Mouse (Mus musculus) adrenal gland, adult 18-20 months (tissue): ENCODE data around the gene Lpin1. TPM values are rescaled to one million over a fixed set of nuclear protein-coding genes. Genes with fewer than 3 reads are reported as not detected.

ENCODE experiments used
- DNase-seq, 2 experiments: peaks; one replicate each; pipeline ENCODE4 v3.0.0; 2021 to 2022; ENCODE audit warnings: low spot score in 2 of 2
- long read RNA-seq, 2 experiments: library from polyadenylated mRNA; stranded (forward); transcript quantifications; one replicate each; pipeline ENCODE4 v2.0.0; 2021
- total RNA-seq, 2 experiments: library from RNA; stranded (reverse); gene quantifications; 1 replicate in 1 of 2; 2 replicates in 1 of 2; pipeline ENCODE4 v1.2.3; 2021

Gene Lpin1
- total RNA-seq = 100 to 1,000 TPM in 1 of 2 experiments, 10 to 100 TPM in 1; 92.7 to 186 TPM
- long read RNA-seq, experiment 1, full-length matches to known transcripts = 48 of 127 reads
- long read RNA-seq, experiment 1, partial matches to known transcripts = 46 of 127 reads
- long read RNA-seq, experiment 1, other reads (novel, unspliced or antisense) = 33 of 127 reads
- long read RNA-seq, experiment 2, full-length matches to known transcripts = 6 of 43 reads
- long read RNA-seq, experiment 2, partial matches to known transcripts = 19 of 43 reads
- long read RNA-seq, experiment 2, other reads (novel, unspliced or antisense) = 18 of 43 reads

DNA sequence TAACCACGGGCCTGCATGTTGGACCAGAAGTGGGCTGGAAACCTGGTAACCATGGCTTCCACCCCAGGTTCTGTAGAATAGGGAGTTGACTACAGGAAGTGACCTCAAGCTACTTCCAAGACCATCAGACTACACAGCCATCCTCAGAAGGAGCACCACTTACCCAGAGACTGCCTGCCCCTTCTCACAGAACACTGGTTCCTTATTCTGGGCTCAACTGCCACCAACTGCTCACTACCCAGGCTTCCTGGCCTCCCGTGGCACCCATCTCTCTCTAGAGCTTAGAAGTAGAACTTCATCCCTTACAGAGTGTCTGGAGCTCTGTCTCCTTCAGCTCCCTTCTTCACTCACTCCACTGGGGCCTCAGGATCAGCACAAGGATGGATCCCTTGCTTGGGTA, at the start of gene Lpin1:
Gene Lpin1 (minus strand): TSS at position 31 of the 400 bp plus-strand sequence.
- DNase-seq = no peak

DNA sequence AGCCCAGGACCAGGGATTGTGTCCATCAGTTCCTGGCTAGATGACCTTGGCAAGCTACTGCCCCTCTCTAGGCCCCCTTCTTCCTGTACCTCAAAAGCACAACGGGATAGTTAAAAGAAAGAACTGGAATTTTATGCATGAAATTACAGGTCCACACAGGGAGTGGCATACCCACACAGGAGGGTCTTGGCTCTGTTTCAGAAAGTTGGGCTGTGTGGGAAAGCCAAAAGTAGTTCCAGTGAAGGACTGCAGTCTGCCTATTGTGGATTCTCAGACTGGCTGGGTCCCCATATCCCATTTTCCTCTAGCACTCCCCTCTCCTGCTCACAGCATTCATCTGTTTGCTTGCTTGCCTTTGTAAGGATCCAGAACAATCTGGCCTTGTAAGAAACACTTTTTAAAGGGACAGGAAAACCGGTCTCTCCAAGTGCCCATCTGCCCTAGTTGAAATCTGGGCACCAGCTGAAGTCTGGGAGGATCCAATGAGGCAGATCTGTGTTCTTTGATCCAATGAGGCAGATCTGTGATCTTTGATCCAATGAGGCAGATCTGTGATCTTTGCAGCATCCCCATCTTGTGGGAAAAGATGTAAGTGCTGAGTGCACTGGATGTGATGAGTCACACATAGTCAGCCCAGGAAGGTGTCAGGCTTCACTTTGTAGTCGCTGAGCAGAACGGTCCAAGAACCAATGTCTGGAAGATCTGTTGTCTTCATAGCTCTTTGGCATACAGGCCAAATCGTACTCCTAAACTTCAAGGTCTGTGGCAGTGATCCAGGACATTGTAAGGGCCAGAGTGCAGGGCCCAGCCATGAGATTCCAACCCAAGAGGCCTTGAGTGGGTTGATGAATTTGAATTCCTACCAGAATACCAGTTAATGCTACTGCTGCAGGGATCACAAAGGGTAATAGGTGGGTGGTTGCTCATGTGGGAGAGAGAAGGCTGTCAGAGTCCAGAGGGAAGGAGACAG, 46.4 kb upstream of the Lpin1 start:
- DNase-seq = no peak

DNA sequence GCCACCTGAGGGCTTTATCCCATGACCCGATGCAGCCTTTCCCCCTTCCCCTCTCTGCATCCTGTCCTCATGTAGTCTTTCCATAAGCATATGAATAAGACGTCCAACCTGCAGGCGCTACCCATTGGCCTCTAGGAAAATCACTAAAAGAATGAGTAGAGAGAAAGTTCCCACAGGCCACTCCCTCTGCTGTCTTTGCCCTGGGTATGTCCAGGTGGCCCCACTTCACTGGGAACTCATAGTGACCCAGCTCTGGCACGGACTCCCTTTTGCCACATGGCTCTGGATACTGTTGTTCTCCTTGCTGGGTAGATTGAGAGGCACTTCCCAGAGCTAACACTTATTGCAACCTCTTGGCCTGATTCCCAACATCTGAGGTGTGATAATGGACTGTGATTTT, 44.8 kb upstream of the Lpin1 start:
- no peak for DNase-seq

DNA sequence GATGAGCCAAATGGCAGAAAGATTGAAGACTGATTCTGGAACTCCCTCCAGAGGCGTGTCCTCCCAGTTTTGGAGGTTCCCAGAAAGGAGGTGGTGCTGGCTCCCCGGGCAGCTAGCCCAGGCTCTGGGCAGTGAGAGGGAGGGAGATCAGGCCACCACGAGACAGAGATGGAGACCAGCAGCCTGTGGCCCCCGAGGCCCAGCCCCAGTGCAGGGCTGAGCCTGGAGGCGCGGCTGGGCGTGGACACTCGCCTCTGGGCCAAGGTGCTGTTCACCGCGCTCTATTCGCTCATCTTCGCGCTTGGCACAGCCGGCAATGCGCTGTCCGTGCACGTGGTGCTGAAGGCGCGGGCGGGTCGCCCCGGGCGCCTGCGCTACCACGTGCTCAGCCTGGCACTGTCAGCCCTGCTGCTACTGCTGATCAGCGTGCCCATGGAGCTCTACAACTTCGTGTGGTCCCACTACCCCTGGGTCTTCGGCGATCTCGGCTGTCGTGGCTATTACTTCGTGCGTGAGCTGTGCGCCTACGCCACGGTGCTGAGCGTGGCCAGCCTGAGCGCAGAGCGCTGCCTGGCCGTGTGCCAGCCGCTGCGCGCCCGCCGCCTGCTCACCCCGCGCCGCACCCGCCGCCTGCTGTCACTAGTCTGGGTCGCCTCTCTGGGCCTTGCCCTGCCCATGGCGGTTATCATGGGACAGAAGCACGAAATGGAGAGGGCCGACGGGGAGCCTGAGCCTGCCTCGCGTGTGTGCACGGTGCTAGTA, 42.7 kb upstream of the Lpin1 start, which contains the start of gene Ntsr2:
Gene Ntsr2 (plus strand): TSS at position 51 of the 762 bp plus-strand sequence.
- peak; percentile 78 to 81 for DNase-seq

DNA sequence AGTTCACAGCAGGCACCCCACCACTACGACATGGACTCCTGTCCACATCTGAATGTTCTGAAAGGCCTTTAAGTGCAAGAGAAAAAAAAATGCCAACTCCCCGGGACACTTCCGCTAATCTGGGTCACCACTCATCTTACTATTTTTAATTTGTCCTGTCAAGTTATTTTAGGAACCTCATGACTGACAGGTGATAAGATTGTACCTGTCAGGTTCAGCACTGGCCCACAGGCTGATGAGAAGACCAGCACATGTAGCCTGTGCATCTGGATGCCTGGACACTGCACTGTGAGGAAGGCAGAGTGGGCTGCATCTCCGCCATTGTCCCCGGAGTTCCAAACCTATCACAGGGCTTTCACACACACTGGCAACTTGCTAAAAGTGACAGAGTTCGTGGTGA, 39.1 kb upstream of the Lpin1 start:
- no peak for DNase-seq

DNA sequence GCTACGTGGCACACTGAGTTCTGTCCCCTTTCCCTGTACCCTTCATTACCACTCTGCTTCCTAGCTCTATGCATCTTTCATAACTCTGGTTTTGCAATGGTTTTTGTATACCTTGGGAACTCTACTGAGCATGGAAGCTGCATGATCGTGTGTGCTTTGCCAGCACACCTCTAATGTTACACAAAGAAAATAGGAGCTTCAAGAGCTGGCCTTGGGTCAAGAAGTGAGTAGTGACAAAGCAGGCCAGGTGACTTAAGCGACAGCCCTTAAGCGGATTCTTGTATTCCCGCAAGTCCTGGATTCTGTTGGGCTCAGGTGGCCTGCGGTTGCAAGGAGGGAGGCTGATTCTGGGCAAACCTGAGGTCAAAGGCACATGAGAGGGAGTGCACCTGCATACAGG, 37.5 kb upstream of the Lpin1 start:
- DNase-seq = no peak

DNA sequence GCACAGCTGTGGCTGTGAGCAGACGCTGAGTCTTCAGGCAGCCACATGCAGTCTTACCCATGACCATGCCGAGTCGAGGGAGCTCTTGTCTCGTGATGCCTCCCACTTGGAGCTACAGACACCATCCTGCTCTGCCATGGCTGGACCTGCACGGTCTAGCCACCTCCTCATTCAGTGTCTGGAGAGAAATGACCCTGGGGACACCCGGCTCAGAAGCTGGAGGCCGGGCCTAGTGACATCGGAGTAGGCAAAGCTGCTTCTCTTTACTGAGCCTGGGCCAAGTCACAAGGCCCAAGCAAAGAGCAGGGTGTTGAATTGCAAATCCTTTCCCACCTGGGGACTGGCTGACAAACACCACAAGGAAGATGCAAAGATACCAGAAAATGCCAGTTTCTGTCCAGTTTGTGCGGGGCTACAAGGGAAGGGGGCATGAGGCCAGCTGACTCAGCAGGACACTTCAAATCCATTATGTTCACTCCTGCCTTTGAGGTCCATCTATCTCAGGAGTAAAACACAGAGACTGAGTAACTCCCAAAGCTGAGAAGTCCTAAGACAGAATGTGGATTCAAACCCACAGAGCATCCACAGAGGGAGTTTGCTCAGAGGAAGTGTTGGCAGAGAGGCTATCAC, 36.1 kb upstream of the Lpin1 start:
- DNase-seq = no peak

DNA sequence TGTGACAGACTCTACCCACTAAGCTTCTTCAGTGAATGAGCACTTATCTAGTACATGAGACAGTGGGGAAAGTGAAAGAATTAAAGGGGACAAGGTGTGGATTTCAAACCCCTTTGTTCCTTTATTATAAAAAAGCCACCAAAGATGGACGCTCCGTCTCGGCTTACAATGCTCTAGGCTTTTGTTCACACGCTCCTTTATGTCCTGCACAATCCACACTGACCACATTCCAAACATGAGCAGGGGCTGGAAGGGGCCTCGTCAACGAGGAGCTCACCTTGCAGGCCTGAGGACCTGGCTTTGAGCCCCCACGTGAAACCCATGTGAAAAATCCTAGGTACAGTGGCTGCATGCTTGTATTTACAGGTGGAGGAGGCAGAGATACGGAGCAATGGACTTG, 33.9 kb upstream of the Lpin1 start:
- DNase-seq = no peak

DNA sequence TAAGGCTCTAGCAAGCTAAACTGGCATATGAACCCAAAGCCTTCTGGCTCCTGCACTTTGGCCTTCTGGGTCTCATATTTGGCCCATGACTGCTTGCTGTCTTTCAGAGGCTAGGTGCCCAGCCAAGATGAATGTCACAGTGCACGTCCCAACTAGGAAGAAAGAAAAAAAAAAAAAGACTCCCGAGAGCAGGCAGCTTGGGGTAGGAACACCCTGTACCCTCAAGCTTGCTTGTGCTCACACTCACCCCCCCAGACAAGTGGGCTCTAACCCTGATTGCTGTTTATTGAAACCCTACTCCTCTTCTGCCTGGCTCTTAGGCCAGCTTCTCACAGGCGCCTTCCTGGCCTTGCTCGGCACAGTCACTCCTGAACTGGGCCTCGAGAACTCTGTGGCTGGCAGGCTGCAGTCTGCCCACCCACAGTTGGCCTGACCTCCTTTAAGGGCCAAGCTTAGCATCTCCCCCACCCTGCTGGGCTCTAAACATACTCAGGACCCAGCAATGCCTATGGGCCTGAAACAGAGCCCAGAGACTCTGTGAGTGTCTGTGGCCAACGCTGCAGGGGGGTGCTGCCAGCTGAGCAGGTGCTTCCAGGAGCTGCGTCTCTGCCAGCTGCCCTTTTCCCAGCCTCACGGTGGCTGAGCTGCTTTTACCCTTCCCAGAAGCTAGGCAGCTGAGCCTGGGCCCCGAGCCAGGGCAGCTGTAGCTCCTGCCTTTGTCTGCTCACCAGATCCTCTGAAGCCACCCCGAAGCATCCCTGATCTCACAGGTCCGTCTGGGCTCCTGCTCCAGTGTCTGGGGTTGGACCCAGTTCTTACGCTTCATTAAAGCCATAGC, 33.0 kb upstream of the Lpin1 start:
- DNase-seq = no peak

DNA sequence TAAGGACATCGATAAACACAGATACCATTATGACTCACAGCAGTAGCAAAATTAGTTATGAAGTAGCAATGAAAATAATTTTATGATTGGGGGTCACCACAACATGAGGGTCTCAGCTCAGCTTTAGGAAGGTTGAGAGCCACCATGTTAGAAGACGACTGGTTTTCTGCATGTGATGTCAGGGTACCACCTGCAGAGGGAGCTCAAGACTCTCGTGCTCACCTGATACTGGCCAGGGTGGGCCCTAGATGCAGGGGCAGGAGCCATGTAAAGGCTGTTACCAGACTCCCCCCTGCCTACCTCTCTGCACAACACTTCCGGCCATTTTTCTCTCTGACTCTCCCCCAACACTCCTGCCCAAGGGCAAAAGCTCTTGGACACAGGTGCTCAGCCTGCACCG, 31.2 kb upstream of the Lpin1 start:
- no peak for DNase-seq

DNA sequence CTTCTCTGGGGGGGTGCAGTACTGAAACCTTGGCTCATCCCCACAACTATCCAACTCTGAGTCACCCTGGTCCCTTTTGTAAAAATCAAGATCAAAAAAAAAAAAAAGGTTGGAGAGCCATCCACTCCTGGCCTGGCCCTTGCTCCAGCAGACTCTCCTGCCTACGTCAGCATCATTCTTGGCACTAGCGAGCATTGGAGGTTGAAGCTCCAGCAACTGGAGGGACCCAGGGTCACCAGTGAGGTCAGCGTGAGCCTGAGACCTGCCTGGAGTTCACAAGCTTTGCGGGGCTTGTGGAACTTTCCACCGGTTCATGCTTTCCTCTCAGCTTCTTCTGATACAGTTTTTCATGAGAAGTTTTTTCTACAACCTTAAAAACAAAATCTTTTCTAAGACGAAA, 29.3 kb upstream of the Lpin1 start:
- DNase-seq = no peak

DNA sequence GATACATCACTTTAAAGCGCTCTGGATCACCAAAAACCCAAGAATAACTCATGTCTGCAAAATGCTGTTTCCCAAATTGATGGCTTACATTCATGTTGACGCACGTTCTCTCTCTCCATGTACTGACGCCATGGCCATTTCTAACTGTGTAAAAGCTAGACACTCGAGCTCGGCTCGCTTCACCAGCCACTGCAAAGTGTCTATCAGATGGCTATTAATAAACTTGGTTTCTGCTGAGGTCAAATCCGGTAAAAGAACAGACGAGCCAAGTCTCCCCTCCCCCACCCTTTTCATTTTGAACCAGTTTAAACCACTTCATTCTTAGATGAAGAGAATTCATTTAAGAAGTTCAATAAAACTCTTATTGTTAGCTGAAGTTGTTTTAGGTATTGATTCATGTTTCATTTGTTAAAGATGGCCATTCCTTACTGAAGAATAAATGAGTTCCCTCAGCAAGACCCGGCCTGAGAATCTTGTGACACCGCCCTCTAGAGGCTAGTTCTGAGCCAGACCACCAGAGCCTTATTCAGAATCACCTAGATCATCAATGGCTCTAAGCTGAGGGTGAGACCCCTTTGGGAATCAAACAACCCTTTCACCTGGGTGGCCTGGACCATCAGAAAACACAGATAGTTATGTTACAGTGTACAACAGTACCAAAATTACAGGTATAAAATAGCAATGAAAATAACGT, 28.5 kb upstream of the Lpin1 start:
- DNase-seq = no peak

DNA sequence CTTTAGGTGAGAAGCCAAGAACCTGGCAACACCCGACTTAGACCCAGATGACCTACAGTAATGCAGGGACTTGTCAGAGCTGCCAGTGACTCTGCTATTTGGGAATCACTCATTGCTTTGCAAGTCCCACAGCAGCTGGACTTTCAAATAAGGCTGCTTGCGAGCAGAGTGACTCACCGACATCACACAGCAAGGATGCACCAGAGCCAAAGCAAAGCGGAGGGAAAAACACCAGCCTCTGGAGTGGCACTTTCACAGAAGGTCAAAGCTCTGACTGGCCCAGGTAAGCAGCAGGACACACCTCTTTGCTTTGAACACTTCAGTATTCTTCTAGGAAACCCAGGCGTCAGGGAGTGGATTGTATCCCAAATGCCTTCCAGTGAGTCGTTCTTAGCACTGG, 25.1 kb upstream of the Lpin1 start:
- no peak for DNase-seq

DNA sequence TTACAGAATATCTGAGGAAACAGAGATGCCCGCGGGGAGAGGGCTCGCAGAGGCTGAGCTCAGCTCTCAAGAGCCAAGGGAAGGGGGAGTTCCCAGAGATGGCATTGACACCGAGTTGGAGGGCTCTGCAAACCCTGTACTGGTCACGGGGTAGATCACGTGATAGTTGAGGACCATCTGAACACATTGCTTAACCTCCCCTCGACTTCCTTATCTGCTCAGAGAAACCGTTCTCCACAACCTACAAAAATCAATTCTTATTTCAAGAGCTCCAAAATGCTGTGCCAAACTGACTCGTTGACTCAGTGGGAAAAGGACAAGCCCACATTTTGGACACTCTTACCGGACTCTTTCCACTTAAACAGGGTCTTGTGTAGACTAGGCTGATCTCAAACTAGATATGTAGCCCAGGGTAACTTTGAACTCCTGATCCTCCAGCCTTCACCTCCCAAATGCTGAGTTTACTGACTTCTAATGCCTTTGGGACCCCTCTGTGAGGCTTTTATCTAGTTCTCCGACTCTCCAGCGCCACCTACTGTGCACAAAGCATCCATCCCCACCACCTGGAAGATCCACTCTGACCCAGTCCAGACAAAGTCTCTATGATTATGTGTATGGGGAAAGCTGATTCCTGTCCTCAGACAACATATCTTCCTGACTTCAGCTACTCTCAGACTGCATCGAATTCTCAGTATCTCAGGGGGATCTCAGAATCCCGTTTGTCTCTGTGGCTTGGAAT, 23.5 kb upstream of the Lpin1 start:
- DNase-seq = peak; percentile 51 to 64

DNA sequence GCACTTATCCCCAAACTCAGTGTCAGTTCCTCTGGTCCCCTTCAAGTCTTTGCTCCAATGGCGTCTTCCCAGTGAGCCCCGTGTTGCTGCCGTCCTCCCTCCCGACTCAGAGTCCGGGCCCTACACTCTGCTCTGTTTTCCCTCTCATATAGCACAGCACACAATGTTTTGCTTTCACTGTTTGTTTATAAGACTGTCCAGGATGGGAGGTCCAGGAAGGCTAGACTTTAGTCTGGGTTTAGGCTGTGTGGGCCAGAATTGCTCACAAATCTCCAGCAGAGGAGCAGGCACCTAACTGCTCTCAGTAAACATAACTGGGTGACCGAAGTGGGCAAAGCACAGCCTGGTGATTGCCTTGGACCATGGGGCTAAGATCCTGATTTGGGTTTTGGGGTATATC, 22.5 kb upstream of the Lpin1 start:
- DNase-seq = no peak

DNA sequence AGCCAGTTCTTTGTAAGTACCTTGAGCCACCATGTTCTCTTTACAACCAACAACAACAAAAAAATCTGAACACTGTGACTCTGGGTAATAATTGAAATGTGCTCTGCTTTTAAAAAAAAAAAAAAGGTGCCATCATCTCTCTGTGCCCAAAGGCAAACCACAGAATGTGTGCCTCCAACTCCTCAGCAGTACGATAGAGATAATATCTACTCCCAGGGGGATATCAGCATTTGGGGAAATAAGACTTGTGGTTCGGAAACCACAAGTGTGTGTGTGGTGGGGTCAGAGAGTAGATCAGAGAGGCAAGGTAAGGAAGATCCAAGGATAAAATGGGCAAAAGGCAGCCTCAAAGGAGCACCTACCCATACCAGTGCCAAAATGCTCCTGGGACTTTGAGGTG, 20.7 kb upstream of the Lpin1 start:
- DNase-seq = no peak

DNA sequence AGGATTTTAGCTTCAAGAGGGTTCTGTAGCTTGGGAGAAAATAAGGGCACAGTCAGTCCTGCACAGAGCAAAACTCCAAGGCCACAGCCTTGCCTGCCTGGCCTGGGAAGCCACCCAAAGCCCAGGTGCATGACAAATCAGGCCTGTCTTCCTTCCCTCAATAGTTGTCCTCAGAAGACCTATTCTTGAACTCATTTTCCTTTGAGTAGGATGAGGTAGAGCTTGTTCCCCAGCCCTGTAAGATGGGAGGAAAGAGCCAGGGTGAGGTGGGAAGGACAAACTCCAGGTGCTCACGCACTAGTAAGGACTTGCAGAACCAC, 20.1 kb upstream of the Lpin1 start:
- no peak for DNase-seq

DNA sequence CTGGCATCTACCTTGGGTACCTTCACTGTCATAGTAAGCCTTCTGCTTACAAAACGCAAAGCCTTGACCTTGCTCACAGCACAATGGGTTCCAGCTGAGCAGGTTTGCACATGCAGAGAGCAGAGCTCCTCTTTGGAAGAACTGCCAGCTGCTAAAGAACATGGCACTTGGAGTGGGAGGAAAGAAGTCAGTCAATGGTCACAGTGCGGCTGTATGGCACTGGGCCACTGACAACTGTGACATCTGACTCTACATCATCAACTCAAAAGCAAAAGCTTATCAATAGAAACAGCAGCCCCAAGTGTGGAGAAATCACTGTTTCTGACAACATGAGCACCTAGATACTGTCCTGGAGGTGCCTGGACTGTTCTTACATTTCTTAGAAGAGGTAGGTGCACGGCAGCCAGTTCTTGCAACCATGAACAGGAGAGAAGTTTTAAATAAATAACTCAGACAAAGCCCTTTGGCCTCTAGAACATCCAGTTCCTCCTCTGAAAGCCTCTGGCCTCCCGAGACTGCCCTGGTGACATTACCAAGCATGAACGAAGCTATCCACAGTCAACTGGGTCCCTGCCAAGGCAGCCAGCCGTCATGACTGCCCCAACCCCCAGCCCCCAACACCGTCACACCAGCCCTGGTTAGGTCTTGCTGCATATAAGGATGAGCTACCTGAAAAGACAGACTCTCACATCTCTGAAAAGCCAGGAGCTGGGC, 19.5 kb upstream of the Lpin1 start:
- peak; percentile 12 to 46 for DNase-seq
